Mouse (Mus musculus) adrenal gland, postnatal 14 days (tissue): ENCODE measurements at regions not wholly inside any gene's neighbourhood (a gene's known extent, or its start where the extent isn't known, plus 50 kb on each side); places are given as distances from the start of the nearest gene placed in this dataset.

Experiments used
- DNase-seq: peaks from one replicate; pipeline ENCODE4 v3.0.0; 2021; ENCODE audit warnings: mixed read lengths

DNA sequence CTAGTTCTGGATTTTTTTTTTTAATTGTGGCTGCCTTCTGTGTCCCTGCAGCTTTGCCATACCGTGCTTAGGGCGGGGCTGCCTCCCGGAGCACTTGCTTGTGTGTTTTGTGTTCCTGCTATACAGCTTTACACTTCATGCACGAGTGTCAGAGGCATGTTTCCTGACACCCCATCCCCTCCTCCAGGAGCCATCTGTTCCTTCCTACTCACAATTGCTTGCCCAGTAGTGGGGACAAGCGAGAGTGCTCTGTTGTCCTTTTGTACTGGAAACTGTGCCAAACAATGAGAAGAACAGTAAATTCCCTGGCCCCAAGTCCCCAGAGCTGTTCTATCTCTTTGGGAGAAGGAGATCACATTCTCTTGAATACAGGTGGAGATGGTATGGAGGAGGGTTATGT lies 53.5 kb downstream of the Csf2 start:
- no peak for DNase-seq

DNA sequence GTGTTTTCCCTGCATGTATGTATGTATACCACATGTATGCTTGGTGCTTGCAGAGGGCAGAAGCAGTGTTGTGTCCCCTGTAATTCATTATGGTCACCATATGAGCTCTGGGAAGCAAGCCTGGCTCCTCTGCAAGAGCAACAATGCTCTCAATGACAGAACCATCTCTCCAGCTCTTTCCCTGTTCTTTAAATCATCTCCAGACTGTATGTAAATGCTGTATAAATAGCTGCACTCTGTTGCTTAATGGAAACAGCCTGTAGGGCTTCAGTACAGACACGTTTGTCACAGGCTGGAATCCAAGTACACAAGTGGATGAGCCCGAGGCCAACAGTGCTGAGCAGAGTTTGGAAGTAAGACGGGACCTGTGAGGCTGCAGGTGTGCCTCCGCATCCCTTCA lies 54.7 kb downstream of the Csf2 start:
- no peak for DNase-seq

- DNase-seq: no peak
Observed at GRCm38 (mm10) chr11:54192275-54192674, 57.2 kb downstream of the Csf2 start.

- DNase-seq: no peak
Observed at GRCm38 (mm10) chr11:54187826-54188225, 61.6 kb downstream of the Csf2 start.

DNA sequence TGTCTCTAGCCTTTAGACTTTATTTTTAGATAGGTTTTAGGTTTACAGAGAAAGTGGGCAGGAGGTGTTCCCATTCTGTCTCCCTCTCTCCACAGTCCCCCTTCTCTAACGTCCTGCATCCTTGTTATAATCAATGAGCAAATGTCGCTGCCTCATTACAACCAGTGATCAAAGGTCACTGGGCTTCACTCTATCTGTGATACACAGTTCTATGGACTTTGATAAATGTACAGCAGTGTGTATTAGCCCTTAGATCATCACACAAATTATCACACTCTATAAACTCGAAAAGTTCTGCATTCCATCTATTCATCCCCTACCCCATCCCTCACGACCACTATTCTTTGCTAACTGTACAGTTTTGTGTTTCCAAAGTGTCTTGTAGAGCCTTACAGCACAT lies 62.1 kb downstream of the Csf2 start:
- no peak for DNase-seq

GRCm38 (mm10) chr11:54185710-54186325 lies 63.6 kb downstream of the Csf2 start:
- no peak for DNase-seq

- peak; percentile 59 for DNase-seq
Observed at GRCm38 (mm10) chr11:54181696-54182323, 67.7 kb downstream of the Csf2 start.
